Mouse (Mus musculus): ENCODE measurements around the gene Ruvbl2.

DNA sequence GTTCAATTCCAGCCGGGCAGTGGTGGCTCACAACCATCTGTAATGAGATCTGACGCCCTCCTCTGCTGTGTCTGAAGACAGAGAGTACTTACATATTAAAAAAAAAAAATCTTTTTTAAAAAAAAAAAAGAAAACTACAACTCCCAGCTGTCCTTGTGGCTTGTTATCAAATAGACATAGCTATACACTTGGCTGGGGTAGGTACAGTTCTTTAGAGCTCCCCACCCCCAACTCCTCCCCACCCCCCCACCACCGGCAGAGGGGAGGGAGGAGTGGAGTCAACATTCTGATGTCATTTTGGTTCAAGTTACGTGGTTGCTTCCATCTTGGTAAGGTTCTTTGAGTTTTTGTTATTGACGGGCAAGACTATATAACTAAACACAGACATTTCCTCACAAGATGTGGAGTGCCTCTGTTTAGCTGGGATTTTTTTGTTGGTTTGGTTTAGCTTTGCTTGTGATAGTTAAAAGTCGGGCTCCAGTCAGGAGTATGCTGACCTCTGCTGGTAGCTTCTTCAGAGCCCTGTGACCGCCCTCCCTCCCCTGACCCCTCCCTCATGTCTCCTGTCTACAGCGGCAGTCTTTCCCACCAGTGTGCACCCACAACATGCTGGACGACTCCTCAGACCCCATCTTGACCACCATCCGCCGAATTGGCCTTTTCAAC lies 9.6 kb upstream of the Ruvbl2 start:
- TF ChIP-seq ZKSCAN1 (IDR thresholded peaks at IDR 0.05; ENCODE audit: borderline replicate concordance, low read depth, low read length) (no peak), JUND (conservative IDR thresholded peaks at IDR 0.05; ENCODE audit: low read depth, low read length) (no peak)

Measured in CH12.LX (cell line).